Mouse (Mus musculus): ENCODE measurements around the gene Prex1.

DNA sequence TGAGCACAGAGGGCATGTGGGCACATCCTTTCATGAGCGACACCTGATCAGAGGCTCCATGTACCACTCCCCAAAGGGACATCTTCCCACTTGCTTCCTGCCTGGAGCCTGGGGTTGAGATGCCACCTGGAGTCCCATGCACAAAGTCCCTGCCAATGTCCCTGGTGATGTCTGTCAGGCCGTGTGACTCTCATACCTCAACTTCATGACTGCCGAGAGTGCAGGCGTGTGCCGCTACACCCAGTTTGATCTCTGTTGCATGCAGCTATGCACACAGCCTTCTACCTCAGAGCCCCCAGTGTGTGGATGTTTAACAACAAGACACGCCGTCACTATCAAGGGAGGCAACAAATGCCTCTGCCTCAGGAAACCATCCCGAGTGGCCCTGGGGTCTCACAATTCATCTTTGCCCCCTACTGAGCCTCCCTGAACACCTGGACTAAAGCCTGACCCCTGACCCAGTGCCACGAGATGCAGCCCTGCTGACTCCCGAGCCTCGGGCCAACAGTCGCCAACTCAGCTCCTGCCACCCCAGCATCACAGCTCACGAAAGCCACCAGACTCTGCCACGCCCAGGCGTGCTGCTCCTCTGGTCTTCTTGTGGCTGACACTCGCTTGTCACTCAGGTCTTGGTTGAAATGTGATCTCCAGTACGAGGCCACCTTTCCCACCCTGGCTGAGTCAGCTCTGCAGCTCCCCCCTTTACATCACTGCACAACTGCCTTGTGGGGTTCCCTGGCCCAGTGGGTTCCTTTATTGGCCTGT lies 107.0 kb downstream of the Prex1 start:
- TF ChIP-seq EP300 (IDR thresholded peaks at IDR 0.05; ENCODE audit: low read depth) (no peak), CTCF (IDR thresholded peaks at IDR 0.05; ENCODE audit: low read depth) (no peak)
